Mouse (Mus musculus): Measurements from ENCODE around the gene Clca1.

DNA sequence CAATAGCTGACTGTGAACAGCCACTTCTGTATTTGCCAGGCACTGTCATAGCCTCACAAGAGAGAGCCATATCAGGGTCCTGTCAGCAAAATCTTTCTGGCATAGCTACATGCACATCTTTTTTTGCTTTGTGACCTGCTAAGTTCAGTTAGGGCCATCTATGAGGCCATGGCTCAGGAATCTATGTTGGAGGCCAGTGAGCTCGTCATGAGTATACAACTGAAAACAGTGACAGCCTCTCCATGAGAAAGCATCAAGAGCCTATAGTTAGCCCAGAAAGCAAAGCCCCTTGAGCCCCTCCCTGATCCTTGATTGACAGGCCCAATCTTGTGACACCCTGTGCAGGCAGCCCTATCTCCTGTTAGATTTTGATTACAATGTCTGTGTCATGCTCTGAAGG, 56.5 kb downstream of the Clca1 start:
- TF ChIP-seq GATA1 (IDR thresholded peaks at IDR 0.05; ENCODE audit: borderline replicate concordance, low read length) (no peak), FLI1 (IDR thresholded peaks at IDR 0.05; ENCODE audit: low read length) (no peak)
